Mouse (Mus musculus) cerebellum, adult 9-10 months (tissue): ENCODE results near the gene Zfp385c.

Experiments used
- DNase-seq: peaks from one replicate; pipeline ENCODE4 v3.0.0; 2022

The Zfp385c gene

GRCm38 (mm10) chr11:100692164-100692616 is at the start of gene Zfp385c:
Gene Zfp385c (minus strand): TSS chr11:100692455.
- no peak for DNase-seq

- peak; percentile 51 for DNase-seq
These were observed 49.1 kb upstream of the Zfp385c start for GRCm38 (mm10) chr11:100741348-100741747.

- peak; percentile 61 for DNase-seq
These were observed 46.5 kb upstream of the Zfp385c start for GRCm38 (mm10) chr11:100738749-100739148.

GRCm38 (mm10) chr11:100738066-100738604 is 45.9 kb upstream of the Zfp385c start, which contains the start of gene Rab5c:
Gene Rab5c (minus strand): TSS chr11:100738215.
- DNase-seq: peak; percentile 100

GRCm38 (mm10) chr11:100737105-100737733 is 45.0 kb upstream of the Zfp385c start:
- peak; percentile 45 for DNase-seq

- DNase-seq: no peak
These were observed 44.5 kb upstream of the Zfp385c start for GRCm38 (mm10) chr11:100736746-100737080.

- DNase-seq: no peak
These were observed 43.9 kb upstream of the Zfp385c start for GRCm38 (mm10) chr11:100735954-100736745.

- DNase-seq: no peak
These were observed 43.0 kb upstream of the Zfp385c start for GRCm38 (mm10) chr11:100735134-100735865.

- no peak for DNase-seq
These were observed 38.4 kb upstream of the Zfp385c start for GRCm38 (mm10) chr11:100730477-100731205.

- DNase-seq: no peak
These were observed 37.7 kb upstream of the Zfp385c start for GRCm38 (mm10) chr11:100729976-100730375.

GRCm38 (mm10) chr11:100728601-100729000 is 36.3 kb upstream of the Zfp385c start:
- DNase-seq: no peak

- DNase-seq: no peak
These were observed 34.9 kb upstream of the Zfp385c start for GRCm38 (mm10) chr11:100727201-100727600.

GRCm38 (mm10) chr11:100724919-100725512 is 32.8 kb upstream of the Zfp385c start:
- no peak for DNase-seq

GRCm38 (mm10) chr11:100722493-100723028 is 30.3 kb upstream of the Zfp385c start:
- no peak for DNase-seq

GRCm38 (mm10) chr11:100721776-100722492 is 29.7 kb upstream of the Zfp385c start:
- no peak for DNase-seq

- no peak for DNase-seq
These were observed 29.0 kb upstream of the Zfp385c start for GRCm38 (mm10) chr11:100721254-100721653.

GRCm38 (mm10) chr11:100720345-100720744 is 28.1 kb upstream of the Zfp385c start:
- no peak for DNase-seq

GRCm38 (mm10) chr11:100719893-100720292 is 27.6 kb upstream of the Zfp385c start:
- no peak for DNase-seq

GRCm38 (mm10) chr11:100719312-100719711 is 27.1 kb upstream of the Zfp385c start:
- no peak for DNase-seq

GRCm38 (mm10) chr11:100718866-100719265 is 26.6 kb upstream of the Zfp385c start:
- DNase-seq: no peak

- no peak for DNase-seq
These were observed 26.2 kb upstream of the Zfp385c start for GRCm38 (mm10) chr11:100718462-100718861.
